Mouse (Mus musculus) B cell, adult 2 months (primary cell): ENCODE results near the gene Atf4.

Source experiments
- DNase-seq, 2 experiments: peaks; one replicate each; pipeline ENCODE4 v3.0.0; 2022

Gene Atf4

GRCm38 (mm10) chr15:80254847-80255645 lies at the start of gene Atf4:
Atf4 (plus strand) TSS chr15:80255184.
- peak; percentile 96 for DNase-seq

GRCm38 (mm10) chr15:80206057-80206565 lies 48.9 kb upstream of the Atf4 start:
- no peak for DNase-seq

- no peak for DNase-seq
Measured at GRCm38 (mm10) chr15:80208446-80208845, 46.5 kb upstream of the Atf4 start.

GRCm38 (mm10) chr15:80213688-80214087 lies 41.3 kb upstream of the Atf4 start:
- DNase-seq = no peak

GRCm38 (mm10) chr15:80215716-80216479 lies 39.1 kb upstream of the Atf4 start:
- DNase-seq = peak; percentile 58 to 65

- DNase-seq = no peak
Measured at GRCm38 (mm10) chr15:80216480-80216820, 38.5 kb upstream of the Atf4 start.

- DNase-seq = no peak
Measured at GRCm38 (mm10) chr15:80217476-80217875, 37.5 kb upstream of the Atf4 start.

GRCm38 (mm10) chr15:80219211-80219610 lies 35.8 kb upstream of the Atf4 start:
- DNase-seq = peak; percentile 35 to 47

GRCm38 (mm10) chr15:80219705-80220657 lies 35.0 kb upstream of the Atf4 start:
- no peak for DNase-seq

- DNase-seq = no peak
Measured at GRCm38 (mm10) chr15:80221031-80221430, 34.0 kb upstream of the Atf4 start.

GRCm38 (mm10) chr15:80223751-80224150 lies 31.2 kb upstream of the Atf4 start:
- no peak for DNase-seq

GRCm38 (mm10) chr15:80225208-80225607 lies 29.8 kb upstream of the Atf4 start:
- DNase-seq = peak; percentile 87 to 88

- DNase-seq = peak; percentile 79
Measured at GRCm38 (mm10) chr15:80225796-80226195, 29.2 kb upstream of the Atf4 start.

GRCm38 (mm10) chr15:80228071-80228800 lies 26.7 kb upstream of the Atf4 start:
- DNase-seq = no peak

- no peak for DNase-seq
Measured at GRCm38 (mm10) chr15:80232331-80232730, 22.7 kb upstream of the Atf4 start.

GRCm38 (mm10) chr15:80233053-80233452 lies 21.9 kb upstream of the Atf4 start:
- no peak for DNase-seq

GRCm38 (mm10) chr15:80233733-80234509 lies 21.1 kb upstream of the Atf4 start, which contains the start of gene Mief1:
Mief1 (plus strand) TSS chr15:80234018.
- DNase-seq = peak; percentile 100

- DNase-seq = no peak
Measured at GRCm38 (mm10) chr15:80235535-80235934, 19.4 kb upstream of the Atf4 start, which contains the start of gene AC140267.1. AC140267.1 (plus strand) TSS chr15:80235835.

GRCm38 (mm10) chr15:80248135-80248534 lies 6.8 kb upstream of the Atf4 start:
- no peak for DNase-seq

- DNase-seq = no peak
Measured at GRCm38 (mm10) chr15:80248596-80248995, 6.4 kb upstream of the Atf4 start.

GRCm38 (mm10) chr15:80249672-80250071 lies 5.3 kb upstream of the Atf4 start:
- no peak for DNase-seq
